Mouse (Mus musculus): Measurements from ENCODE around the gene Gm37240. TPM values are rescaled to one million over a fixed set of nuclear protein-coding genes. Genes with fewer than 3 reads are reported as not detected.

The Gm37240 gene
- polyA plus RNA-seq, 1 experiment from 2014 or later: 7.2 TPM

GRCm38 (mm10) chr3:85480638-85481037, 406.7 kb downstream of the Gm37240 start:
- H3K4me1 ChIP-seq: 0 out of 2 replicates have a peak, but pooled peaks cover 4% of the 10 kb centered on the region
- no peak overlapping the region for H3K9ac ChIP-seq
- WGBS: 83% methylated on average over 1 of the region's 1 CpGs
- no peak overlapping the region for H3K4me2 ChIP-seq
- H3K36me3 ChIP-seq: no peaks in the 10 kb centered on the region
- no peak overlapping the region for H3K4me3 ChIP-seq
- H3K27me3 ChIP-seq (replicated peaks): no peaks in the 10 kb centered on the region
- no peak for ATAC-seq (ENCODE audit: extremely low read depth, insufficient number of reproducible peaks, low FRiP score, low TSS enrichment)
- no peak overlapping the region for H3K27ac ChIP-seq (replicated peaks)
- H3K9me3 ChIP-seq: peaks cover 7% of the 10 kb centered on the region

- Histone ChIP-seq H3K9ac (no peak overlapping the region), H3K9me3 (peaks cover 7% of the 10 kb centered on the region), H3K27ac (replicated peaks) (no peak overlapping the region), H3K4me3 (no peak overlapping the region), H3K27me3 (replicated peaks) (no peaks in the 10 kb centered on the region), H3K36me3 (no peaks in the 10 kb centered on the region), H3K4me2 (no peak overlapping the region), H3K4me1 (0 out of 2 replicates have a peak, but pooled peaks cover 4% of the 10 kb centered on the region)
- 78% methylated on average over 8 of the region's 8 CpGs for WGBS
- no peak for ATAC-seq (ENCODE audit: extremely low read depth, insufficient number of reproducible peaks, low FRiP score, low TSS enrichment)
Observed at GRCm38 (mm10) chr3:85478731-85479130, 408.6 kb downstream of the Gm37240 start.

- no peak for ATAC-seq (ENCODE audit: extremely low read depth, insufficient number of reproducible peaks, low FRiP score, low TSS enrichment)
- Histone ChIP-seq H3K4me1 (peaks cover 12% of the 10 kb centered on the region; the same call in 1 of the 2 replicates), H3K9me3 (no peaks in the 10 kb centered on the region), H3K4me3 (no peak overlapping the region), H3K36me3 (no peaks in the 10 kb centered on the region), H3K27me3 (replicated peaks) (no peaks in the 10 kb centered on the region), H3K27ac (replicated peaks) (no peak overlapping the region), H3K9ac (no peak overlapping the region), H3K4me2 (no peak overlapping the region)
- 61% methylated on average over 6 of the region's 6 CpGs for WGBS
Observed at GRCm38 (mm10) chr3:85469711-85470110, 417.6 kb downstream of the Gm37240 start.

- WGBS: 63% methylated on average over 2 of the region's 2 CpGs
- no peak overlapping the region for H3K27ac ChIP-seq (replicated peaks)
Observed at GRCm38 (mm10) chr3:85468995-85469394, 418.3 kb downstream of the Gm37240 start.

GRCm38 (mm10) chr3:85465283-85466025, 421.9 kb downstream of the Gm37240 start:
- H3K27ac ChIP-seq (replicated peaks): no peak overlapping the region
- H3K36me3 ChIP-seq: no peaks in the 10 kb centered on the region
- no peak overlapping the region for H3K4me2 ChIP-seq
- no peak for ATAC-seq (ENCODE audit: extremely low read depth, insufficient number of reproducible peaks, low FRiP score, low TSS enrichment)
- H3K4me1 ChIP-seq: peaks cover 12% of the 10 kb centered on the region; the same call in 1 of the 2 replicates
- no peaks in the 10 kb centered on the region for H3K27me3 ChIP-seq (replicated peaks)
- H3K9me3 ChIP-seq: no peaks in the 10 kb centered on the region
- no peak overlapping the region for H3K4me3 ChIP-seq
- no peak overlapping the region for H3K9ac ChIP-seq
- 70% methylated on average over 10 of the region's 10 CpGs for WGBS

More at GRCm38 (mm10) chr3:85468995-85469394, 418.3 kb downstream of the Gm37240 start:
- Histone ChIP-seq H3K27me3 (replicated peaks) (no peaks in the 10 kb centered on the region), H3K4me3 (no peak overlapping the region), H3K36me3 (no peaks in the 10 kb centered on the region), H3K4me2 (no peak overlapping the region), H3K4me1 (peaks cover 12% of the 10 kb centered on the region; the same call in 1 of the 2 replicates), H3K9ac (no peak overlapping the region), H3K9me3 (no peaks in the 10 kb centered on the region)
- no peak for ATAC-seq (ENCODE audit: extremely low read depth, insufficient number of reproducible peaks, low FRiP score, low TSS enrichment)

- Histone ChIP-seq H3K4me3 (no peak overlapping the region), H3K9me3 (no peaks in the 10 kb centered on the region), H3K4me1 (no peaks in the 10 kb centered on the region), H3K4me2 (no peak overlapping the region), H3K27ac (replicated peaks) (no peak overlapping the region), H3K27me3 (replicated peaks) (no peaks in the 10 kb centered on the region), H3K9ac (no peak overlapping the region), H3K36me3 (no peaks in the 10 kb centered on the region)
- 84% methylated on average over 6 of the region's 6 CpGs for WGBS
- no peak for ATAC-seq (ENCODE audit: extremely low read depth, insufficient number of reproducible peaks, low FRiP score, low TSS enrichment)
Observed at GRCm38 (mm10) chr3:85460021-85460420, 427.3 kb downstream of the Gm37240 start.

- Histone ChIP-seq H3K27me3 (replicated peaks) (no peaks in the 10 kb centered on the region), H3K9me3 (no peaks in the 10 kb centered on the region), H3K4me3 (no peak overlapping the region), H3K4me2 (no peak overlapping the region), H3K4me1 (no peaks in the 10 kb centered on the region), H3K27ac (replicated peaks) (no peak overlapping the region), H3K9ac (no peak overlapping the region), H3K36me3 (no peaks in the 10 kb centered on the region)
- no peak for ATAC-seq (ENCODE audit: extremely low read depth, insufficient number of reproducible peaks, low FRiP score, low TSS enrichment)
- 81% methylated on average over 2 of the region's 2 CpGs for WGBS
Observed at GRCm38 (mm10) chr3:85456983-85457382, 430.3 kb downstream of the Gm37240 start.

GRCm38 (mm10) chr3:85455453-85455852, 431.9 kb downstream of the Gm37240 start:
- Histone ChIP-seq H3K4me3 (no peak overlapping the region), H3K27ac (replicated peaks) (no peak overlapping the region)
- WGBS: 83% methylated on average over 3 of the region's 3 CpGs

GRCm38 (mm10) chr3:85454001-85454400, 433.3 kb downstream of the Gm37240 start:
- H3K4me1 ChIP-seq: no peaks in the 10 kb centered on the region
- no peaks in the 10 kb centered on the region for H3K36me3 ChIP-seq
- no peak overlapping the region for H3K27ac ChIP-seq (replicated peaks)
- H3K9me3 ChIP-seq: no peaks in the 10 kb centered on the region
- WGBS: 57% methylated on average over 6 of the region's 6 CpGs
- no peak overlapping the region for H3K4me2 ChIP-seq
- H3K9ac ChIP-seq: no peak overlapping the region
- H3K27me3 ChIP-seq (replicated peaks): no peaks in the 10 kb centered on the region
- no peak for ATAC-seq (ENCODE audit: extremely low read depth, insufficient number of reproducible peaks, low FRiP score, low TSS enrichment)
- H3K4me3 ChIP-seq: no peak overlapping the region

More at GRCm38 (mm10) chr3:85455453-85455852, 431.9 kb downstream of the Gm37240 start:
- H3K4me2 ChIP-seq: no peak overlapping the region
- ATAC-seq (ENCODE audit: extremely low read depth, insufficient number of reproducible peaks, low FRiP score, low TSS enrichment): no peak
- H3K4me1 ChIP-seq: no peaks in the 10 kb centered on the region
- H3K9me3 ChIP-seq: no peaks in the 10 kb centered on the region
- no peaks in the 10 kb centered on the region for H3K27me3 ChIP-seq (replicated peaks)
- H3K36me3 ChIP-seq: no peaks in the 10 kb centered on the region
- no peak overlapping the region for H3K9ac ChIP-seq

- 73% methylated on average over 4 of the region's 4 CpGs for WGBS
- no peak overlapping the region for H3K4me2 ChIP-seq
- no peaks in the 10 kb centered on the region for H3K36me3 ChIP-seq
- no peak for ATAC-seq (ENCODE audit: extremely low read depth, insufficient number of reproducible peaks, low FRiP score, low TSS enrichment)
- H3K4me3 ChIP-seq: no peak overlapping the region
- no peak overlapping the region for H3K27ac ChIP-seq (replicated peaks)
- H3K9me3 ChIP-seq: no peaks in the 10 kb centered on the region
- H3K9ac ChIP-seq: no peak overlapping the region
- peaks cover 7% of the 10 kb centered on the region; the same call in 1 of the 2 replicates for H3K4me1 ChIP-seq
- H3K27me3 ChIP-seq (replicated peaks): no peaks in the 10 kb centered on the region
Observed at GRCm38 (mm10) chr3:85449461-85449860, 437.9 kb downstream of the Gm37240 start.

- Histone ChIP-seq H3K9ac (no peak overlapping the region), H3K4me2 (no peak overlapping the region), H3K27me3 (replicated peaks) (no peaks in the 10 kb centered on the region), H3K36me3 (no peaks in the 10 kb centered on the region), H3K4me3 (no peak overlapping the region), H3K9me3 (no peaks in the 10 kb centered on the region), H3K27ac (replicated peaks) (no peak overlapping the region), H3K4me1 (peaks cover 7% of the 10 kb centered on the region; the same call in 1 of the 2 replicates)
- ATAC-seq (ENCODE audit: extremely low read depth, insufficient number of reproducible peaks, low FRiP score, low TSS enrichment): no peak
- 84% methylated on average over 5 of the region's 5 CpGs for WGBS
Observed at GRCm38 (mm10) chr3:85442781-85443180, 444.5 kb downstream of the Gm37240 start.

GRCm38 (mm10) chr3:85442261-85442660, 445.1 kb downstream of the Gm37240 start:
- H3K9me3 ChIP-seq: no peaks in the 10 kb centered on the region
- H3K4me2 ChIP-seq: no peak overlapping the region
- no peak overlapping the region for H3K9ac ChIP-seq
- H3K4me1 ChIP-seq: peaks cover 7% of the 10 kb centered on the region; the same call in 1 of the 2 replicates
- H3K36me3 ChIP-seq: no peaks in the 10 kb centered on the region
- ATAC-seq (ENCODE audit: extremely low read depth, insufficient number of reproducible peaks, low FRiP score, low TSS enrichment): no peak
- H3K27me3 ChIP-seq (replicated peaks): no peaks in the 10 kb centered on the region
- H3K27ac ChIP-seq (replicated peaks): no peak overlapping the region
- no peak overlapping the region for H3K4me3 ChIP-seq
- WGBS: 87% methylated on average over 8 of the region's 8 CpGs
